Mouse (Mus musculus): ENCODE results near the gene Gng8. TPM values are rescaled to one million over a fixed set of nuclear protein-coding genes. Genes with fewer than 3 reads are reported as not detected.
A peak's percentile ranks its signal among the peaks of the same experiment; 100 is the strongest.

Gene Gng8
- polyA plus RNA-seq, 1 experiment = not detected

DNA sequence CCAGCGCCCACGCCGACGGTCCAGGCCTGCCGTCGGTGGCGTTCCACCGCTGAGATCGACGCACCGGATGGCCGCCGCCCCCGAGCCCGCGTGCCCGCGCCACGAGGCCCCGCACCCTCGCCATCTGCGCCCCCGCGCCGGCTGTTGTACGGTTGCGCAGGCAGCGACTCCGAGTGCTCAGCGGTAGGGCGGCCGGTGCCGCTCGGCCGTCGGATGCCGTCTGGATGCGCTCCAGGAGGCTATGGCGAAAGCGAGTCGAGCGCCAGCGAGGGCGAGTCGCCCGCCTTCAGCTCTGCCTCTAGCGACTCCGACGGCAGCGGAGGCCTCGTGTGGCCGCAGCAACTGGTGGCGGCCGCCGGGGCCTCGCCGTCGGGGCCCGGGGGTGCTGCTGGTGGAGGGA, 5.7 kb upstream of the Gng8 start:
- H3K4me1 ChIP-seq (ENCODE audit: control insufficient read depth, insufficient read depth, insufficient read length, low read length) = no peaks in the 10 kb centered on the region
- 0 out of 2 replicates have a peak overlapping the region, but pooled peaks have one; percentile 19 for H3K4me3 ChIP-seq (ENCODE audit: insufficient read depth, low read depth, low read length)
- H3K27ac ChIP-seq (replicated peaks; ENCODE audit: low read depth, low read length) = no peak overlapping the region

DNA sequence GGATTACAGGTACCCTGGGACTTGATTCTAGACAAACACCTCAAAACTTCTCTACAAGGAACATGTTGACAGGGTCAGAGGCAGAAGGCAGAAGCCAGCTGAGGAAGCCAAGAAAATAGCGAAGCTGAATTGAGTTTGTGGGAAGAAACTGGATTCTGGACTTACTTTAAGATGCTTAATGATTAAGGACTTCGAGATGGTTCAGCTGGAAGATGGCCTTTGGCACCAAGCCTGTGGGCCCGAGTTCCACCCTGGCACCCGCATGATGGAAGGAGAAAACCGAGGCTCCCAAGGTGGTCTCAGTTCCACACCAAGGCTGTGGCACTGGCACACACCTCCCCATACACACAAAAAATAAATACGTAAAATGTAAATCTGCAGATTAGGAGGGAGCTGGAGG, 1.1 kb upstream of the Gng8 start:
- Histone ChIP-seq H3K4me3 (ENCODE audit: insufficient read depth, low read depth, low read length) (no peak overlapping the region; the same call in 1 of the 2 replicates), H3K27ac (replicated peaks; ENCODE audit: low read depth, low read length) (peak overlapping the region; percentile 58), H3K4me1 (ENCODE audit: control insufficient read depth, insufficient read depth, insufficient read length, low read length) (no peaks in the 10 kb centered on the region)

DNA sequence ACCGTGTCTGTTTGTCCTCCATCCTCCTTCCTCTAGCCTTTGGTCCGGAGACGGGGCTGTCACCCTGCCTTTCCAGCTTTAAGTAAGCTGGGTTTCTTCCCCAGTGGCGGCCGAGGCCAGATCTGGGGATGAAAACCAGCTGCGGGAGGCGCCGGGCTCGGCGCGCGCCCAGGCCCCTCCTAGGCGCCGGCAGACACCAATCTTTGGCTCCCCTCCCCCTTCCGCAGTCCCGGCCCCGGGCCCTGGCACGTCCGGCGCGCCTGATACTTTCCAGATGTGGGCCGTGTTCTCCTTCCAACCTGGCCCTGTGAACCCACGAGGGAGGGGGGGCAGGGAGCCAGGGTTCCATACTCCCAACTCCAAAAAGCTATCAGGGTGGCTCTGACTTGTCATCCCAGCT, 642 bp upstream of the Gng8 start:
- H3K4me3 ChIP-seq (ENCODE audit: insufficient read depth, low read depth, low read length) = no peak overlapping the region; the same call in 1 of the 2 replicates
- H3K27ac ChIP-seq (replicated peaks; ENCODE audit: low read depth, low read length) = peak overlapping the region; percentile 58
- H3K4me1 ChIP-seq (ENCODE audit: control insufficient read depth, insufficient read depth, insufficient read length, low read length) = no peaks in the 10 kb centered on the region

DNA sequence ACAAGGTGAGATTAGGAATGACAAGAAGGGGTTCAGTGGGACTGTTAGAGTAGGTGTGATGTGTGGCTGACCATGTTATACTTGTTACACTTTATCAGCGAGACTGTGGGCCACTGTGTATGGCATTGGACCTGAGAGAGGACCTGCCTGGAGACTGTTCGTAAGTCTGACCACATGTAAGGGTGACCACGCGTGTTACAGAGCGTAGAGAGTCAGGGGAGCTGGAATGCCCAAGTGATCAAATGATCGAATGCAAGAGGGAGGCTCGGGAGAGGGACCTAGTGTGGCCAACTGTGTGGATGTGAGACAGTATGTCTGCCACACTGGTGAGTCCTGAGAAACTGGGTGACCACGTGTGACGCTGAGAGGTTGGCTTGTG, 755 bp downstream of the Gng8 start:
- Histone ChIP-seq H3K4me3 (ENCODE audit: insufficient read depth, low read depth, low read length) (no peak overlapping the region), H3K4me1 (ENCODE audit: control insufficient read depth, insufficient read depth, insufficient read length, low read length) (no peaks in the 10 kb centered on the region), H3K27ac (replicated peaks; ENCODE audit: low read depth, low read length) (no peak overlapping the region)

DNA sequence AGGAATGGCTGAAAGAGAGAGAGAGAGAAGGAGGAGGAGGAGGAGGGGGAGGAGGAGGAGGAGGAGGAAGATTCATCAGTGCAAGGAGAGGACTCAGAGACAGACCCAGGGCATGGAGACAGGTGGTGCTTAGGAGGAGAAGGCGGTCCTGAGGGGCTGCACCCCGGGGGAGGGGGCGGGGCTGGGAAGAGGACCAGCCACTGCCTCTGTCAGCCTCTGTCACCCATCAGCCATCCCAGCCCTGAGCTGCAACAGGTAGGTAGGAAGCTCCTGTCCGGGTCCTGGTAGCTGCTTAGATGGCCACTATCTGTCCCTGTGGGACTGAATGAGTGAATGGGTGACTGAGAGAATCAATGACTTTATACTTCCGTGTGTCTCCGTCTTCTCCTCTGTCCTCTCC, 2.0 kb downstream of the Gng8 start:
- H3K27ac ChIP-seq (replicated peaks; ENCODE audit: low read depth, low read length) = no peak overlapping the region
- no peak overlapping the region for H3K4me3 ChIP-seq (ENCODE audit: insufficient read depth, low read depth, low read length)
- H3K4me1 ChIP-seq (ENCODE audit: control insufficient read depth, insufficient read depth, insufficient read length, low read length) = no peaks in the 10 kb centered on the region

DNA sequence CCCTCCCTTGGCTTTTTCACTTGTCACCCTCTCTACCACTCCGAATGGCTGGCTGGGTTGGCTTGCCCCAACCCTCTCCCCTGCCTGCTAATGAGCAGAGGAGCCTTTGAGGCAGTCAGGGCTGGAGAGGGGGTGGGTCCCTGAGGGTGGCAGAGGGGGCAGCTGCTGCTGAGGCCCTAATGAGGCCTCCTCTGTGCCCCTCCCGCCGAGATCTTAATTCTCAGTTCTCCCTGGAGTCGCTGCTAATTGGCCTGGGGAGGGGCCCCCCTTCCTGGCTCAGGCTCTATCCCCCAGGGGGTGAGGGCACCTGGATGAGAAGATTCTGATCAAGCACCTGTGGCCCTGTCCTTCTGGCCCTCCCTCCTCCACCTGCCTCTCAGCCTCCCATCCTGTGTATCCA, 2.7 kb downstream of the Gng8 start:
- Histone ChIP-seq H3K27ac (replicated peaks; ENCODE audit: low read depth, low read length) (no peak overlapping the region), H3K4me3 (ENCODE audit: insufficient read depth, low read depth, low read length) (no peak overlapping the region), H3K4me1 (ENCODE audit: control insufficient read depth, insufficient read depth, insufficient read length, low read length) (no peaks in the 10 kb centered on the region)

DNA sequence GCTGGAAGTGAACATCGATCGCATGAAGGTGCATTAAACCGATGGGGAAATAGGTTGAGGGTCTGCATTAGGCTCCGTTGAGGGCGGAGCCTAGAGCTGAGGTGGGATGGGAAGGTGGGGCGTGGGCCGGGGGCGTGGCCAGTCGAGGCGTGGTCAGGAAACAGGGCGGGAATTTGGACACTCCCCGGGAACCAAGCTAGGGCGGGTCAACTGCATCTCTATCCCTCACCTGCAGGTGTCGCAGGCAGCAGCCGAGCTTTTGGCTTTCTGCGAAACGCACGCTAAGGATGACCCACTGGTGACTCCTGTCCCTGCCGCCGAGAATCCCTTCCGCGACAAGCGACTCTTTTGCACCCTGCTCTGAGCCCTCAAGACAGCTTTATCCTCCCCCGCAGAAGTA, 3.4 kb downstream of the Gng8 start:
- Histone ChIP-seq H3K4me3 (ENCODE audit: insufficient read depth, low read depth, low read length) (no peak overlapping the region), H3K4me1 (ENCODE audit: control insufficient read depth, insufficient read depth, insufficient read length, low read length) (no peaks in the 10 kb centered on the region), H3K27ac (replicated peaks; ENCODE audit: low read depth, low read length) (no peak overlapping the region)

DNA sequence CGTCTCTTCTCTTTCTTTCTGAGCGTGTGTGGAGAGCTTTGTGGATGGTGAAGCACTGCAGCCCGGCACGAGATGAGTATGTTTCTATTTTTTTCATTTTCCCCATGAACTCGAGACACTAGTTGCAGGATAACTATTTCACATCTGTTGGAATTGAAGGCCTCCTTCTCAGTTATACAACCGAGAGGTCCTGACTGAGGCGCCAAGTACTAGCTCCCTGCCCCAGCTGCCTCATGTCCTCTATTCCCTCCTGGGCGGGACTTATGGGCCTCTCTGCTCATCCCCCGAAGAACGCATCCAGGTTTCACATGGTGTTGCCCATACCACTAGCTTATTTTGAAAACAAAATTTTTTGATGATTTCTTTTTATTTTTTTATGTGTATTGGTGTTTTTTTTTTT, 3.9 kb downstream of the Gng8 start:
- no peak overlapping the region for H3K4me3 ChIP-seq (ENCODE audit: insufficient read depth, low read depth, low read length)
- H3K27ac ChIP-seq (replicated peaks; ENCODE audit: low read depth, low read length) = no peak overlapping the region
- no peaks in the 10 kb centered on the region for H3K4me1 ChIP-seq (ENCODE audit: control insufficient read depth, insufficient read depth, insufficient read length, low read length)

DNA sequence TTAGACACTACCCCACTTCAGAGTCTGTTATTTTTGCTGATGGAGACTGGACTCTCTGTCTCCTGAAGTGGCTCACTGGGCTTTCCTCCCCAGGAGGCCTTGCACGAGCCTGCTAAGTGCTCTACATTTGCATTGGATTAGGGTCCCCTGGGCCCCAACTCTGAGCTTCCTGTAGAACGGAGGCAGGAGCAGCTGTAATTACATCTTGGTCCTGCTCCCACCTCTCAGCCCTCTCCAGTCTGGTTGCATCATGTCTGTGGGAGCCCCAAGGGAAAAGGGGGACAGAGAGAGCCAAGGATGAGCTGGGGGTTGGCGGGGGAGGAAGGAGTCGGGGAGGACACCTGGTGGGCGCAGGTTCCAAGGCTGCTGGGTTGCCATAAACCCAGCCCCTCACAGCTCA, 8.9 kb downstream of the Gng8 start:
- no peak overlapping the region for H3K4me3 ChIP-seq (ENCODE audit: insufficient read depth, low read depth, low read length)
- H3K27ac ChIP-seq (replicated peaks; ENCODE audit: low read depth, low read length) = no peak overlapping the region

DNA sequence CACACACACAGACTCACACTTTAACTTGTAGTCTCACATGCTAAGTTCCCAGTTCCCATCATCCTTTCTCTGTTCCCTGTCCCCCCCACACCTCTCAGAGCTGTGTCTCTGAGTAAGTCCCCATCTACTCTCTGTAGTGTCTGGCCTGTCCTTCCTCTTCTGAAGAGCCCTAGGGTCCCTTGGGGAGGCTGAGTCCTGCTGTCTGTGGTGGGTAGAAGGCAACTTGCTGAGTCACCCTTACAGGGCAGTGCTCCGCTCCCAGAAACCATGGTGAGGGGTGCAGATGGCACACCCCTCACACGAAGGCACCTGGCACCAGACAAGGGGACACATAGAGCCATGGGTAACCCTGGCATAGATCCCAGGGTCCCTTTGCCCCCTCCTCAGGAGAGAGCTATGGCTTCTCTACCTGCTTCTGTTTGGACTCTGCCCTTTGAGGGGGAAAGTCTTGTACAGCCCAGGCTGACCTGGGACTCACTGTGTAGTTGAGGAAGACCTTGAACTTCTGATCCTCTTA, 11.9 kb downstream of the Gng8 start:
- H3K27ac ChIP-seq (replicated peaks; ENCODE audit: low read depth, low read length) = no peak overlapping the region
- H3K4me1 ChIP-seq (ENCODE audit: control insufficient read depth, insufficient read depth, insufficient read length, low read length) = peaks cover 3% of the 10 kb centered on the region; the same call in 1 of the 2 replicates
- H3K4me3 ChIP-seq (ENCODE audit: insufficient read depth, low read depth, low read length) = no peak overlapping the region

More for the DNA sequence above, 8.9 kb downstream of the Gng8 start:
- H3K4me1 ChIP-seq (ENCODE audit: control insufficient read depth, insufficient read depth, insufficient read length, low read length) = peaks cover 1% of the 10 kb centered on the region; the same call in 1 of the 2 replicates

DNA sequence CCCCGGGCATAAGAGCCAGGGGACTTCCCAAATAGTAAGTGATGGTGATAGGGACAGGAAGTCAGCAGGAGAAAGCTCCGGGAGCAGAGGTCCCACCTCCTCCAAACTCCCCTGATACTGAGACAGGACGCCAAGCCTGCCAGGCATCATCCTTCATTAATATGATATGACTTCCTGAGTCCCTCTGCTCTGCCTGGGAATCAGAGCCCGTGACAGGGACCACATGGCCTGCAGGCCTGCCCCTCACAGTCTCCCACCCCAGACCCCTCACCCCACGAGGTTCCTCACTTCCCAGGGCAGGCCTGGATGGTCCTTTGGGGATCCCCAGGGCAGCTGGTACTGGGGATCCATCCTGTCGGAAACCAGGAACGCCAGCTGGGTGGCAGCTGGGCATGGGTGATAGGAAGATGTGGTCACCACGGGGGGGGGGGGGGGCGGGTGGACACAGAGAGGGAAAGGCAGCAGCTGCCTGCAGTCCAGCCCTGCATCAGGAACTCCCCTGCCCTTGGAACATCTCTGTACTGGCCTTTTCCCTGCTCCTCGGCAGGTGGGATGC, 12.6 kb downstream of the Gng8 start:
- H3K27ac ChIP-seq (replicated peaks; ENCODE audit: low read depth, low read length) = no peak overlapping the region
- H3K4me1 ChIP-seq (ENCODE audit: control insufficient read depth, insufficient read depth, insufficient read length, low read length) = peaks cover 3% of the 10 kb centered on the region; the same call in 1 of the 2 replicates
- no peak overlapping the region for H3K4me3 ChIP-seq (ENCODE audit: insufficient read depth, low read depth, low read length)

DNA sequence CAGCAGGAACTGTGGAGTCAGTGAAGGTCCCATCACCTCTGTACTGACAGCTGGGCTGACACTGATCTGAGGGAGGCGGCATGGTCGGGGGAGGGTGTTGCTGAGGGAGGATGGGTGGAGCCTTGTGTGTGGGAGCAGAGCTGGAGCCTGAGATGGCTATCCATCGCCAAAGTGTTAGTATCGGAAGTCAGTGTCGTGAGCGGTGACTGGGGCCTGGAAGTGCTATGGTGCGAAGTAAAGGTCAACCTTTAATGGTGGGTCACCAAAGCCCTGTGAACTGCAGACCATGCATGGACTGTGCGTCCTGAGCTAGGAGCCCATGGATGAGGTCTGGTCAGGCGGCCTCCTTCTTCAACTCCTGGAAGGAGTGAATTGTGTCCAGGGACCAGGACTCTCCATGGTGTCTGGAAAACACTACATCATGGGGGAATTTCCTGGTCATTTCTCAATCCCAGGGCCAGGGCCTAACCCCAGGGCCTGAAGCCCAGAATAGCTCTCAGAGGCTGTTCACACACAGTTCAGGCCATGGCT, 14.0 kb downstream of the Gng8 start:
- H3K4me1 ChIP-seq (ENCODE audit: control insufficient read depth, insufficient read depth, insufficient read length, low read length) = peaks cover 3% of the 10 kb centered on the region; the same call in 1 of the 2 replicates
- H3K4me3 ChIP-seq (ENCODE audit: insufficient read depth, low read depth, low read length) = no peak overlapping the region
- H3K27ac ChIP-seq (replicated peaks; ENCODE audit: low read depth, low read length) = peak overlapping the region; percentile 70

DNA sequence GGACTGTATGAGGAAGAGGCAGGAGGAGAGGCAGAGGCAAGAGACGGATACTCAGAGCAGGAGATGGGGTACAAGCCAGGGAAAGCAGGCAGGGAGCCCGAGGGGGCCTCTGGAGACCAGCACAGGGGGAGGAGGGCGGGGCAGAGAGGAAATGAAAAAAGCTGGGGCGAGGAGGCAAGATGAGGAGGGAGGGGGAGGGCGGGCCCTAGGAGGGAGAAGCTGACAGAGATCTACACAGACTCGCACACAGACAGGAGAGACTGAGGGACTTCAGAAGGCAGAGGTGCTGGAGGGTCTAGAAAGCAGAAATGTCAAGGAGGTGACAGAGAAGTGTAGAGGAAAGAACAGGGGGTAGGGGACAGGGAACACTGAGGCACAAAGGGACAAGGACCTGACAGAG, 14.7 kb downstream of the Gng8 start, which contains the start of gene Ptgir:
Ptgir (plus strand) TSS at position 210 of the 400 bp plus-strand sequence.
- H3K27ac ChIP-seq (replicated peaks; ENCODE audit: low read depth, low read length) = peak within 1 kb of the TSS; percentile 70
- peak within 1 kb of the TSS; percentile 45 for H3K4me3 ChIP-seq (ENCODE audit: insufficient read depth, low read depth, low read length)
- peaks cover 3% of the 10 kb centered on the region; the same call in 1 of the 2 replicates for H3K4me1 ChIP-seq (ENCODE audit: control insufficient read depth, insufficient read depth, insufficient read length, low read length)

DNA sequence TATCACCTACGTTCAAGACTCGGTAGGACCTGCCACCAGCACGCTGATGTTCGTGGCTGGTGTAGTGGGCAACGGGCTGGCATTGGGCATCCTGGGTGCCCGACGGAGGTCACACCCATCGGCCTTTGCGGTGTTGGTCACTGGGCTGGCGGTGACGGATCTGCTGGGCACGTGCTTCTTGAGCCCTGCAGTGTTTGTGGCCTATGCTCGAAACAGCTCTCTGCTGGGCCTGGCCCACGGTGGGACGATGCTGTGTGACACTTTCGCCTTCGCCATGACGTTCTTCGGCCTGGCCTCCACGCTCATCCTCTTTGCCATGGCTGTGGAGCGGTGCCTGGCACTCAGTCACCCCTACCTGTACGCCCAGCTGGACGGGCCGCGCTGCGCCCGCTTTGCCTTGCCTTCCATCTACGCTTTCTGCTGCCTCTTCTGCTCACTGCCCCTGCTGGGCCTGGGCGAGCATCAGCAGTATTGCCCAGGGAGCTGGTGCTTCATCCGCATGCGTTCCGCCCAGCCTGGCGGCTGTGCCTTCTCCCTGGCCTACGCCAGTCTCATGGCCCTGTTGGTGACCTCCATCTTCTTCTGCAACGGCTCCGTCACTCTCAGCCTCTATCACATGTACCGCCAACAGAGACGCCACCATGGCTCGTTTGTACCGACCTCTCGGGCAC, 15.4 kb downstream of the Gng8 start:
- H3K27ac ChIP-seq (replicated peaks; ENCODE audit: low read depth, low read length) = peak overlapping the region; percentile 35; the same call in 1 of the 2 replicates

DNA sequence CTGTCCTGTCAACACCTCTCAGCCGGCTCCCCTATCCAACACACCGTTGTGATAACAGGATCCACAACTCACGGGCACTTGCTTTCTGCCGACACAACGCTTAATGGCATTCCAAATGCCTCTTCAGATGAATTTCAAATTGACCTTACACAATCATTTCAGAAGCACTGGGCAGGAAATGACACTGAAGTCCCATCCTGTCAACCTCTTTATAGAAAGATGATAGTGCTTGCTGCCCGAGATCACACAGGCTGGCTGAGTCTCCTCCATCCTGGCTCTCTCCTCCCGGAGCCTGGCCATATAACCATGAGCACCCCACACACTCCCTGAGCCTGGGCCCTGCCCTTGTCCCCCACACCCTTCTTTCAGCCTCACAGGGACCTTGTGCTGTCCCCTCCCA, 16.3 kb downstream of the Gng8 start:
- peaks cover 3% of the 10 kb centered on the region; the same call in 1 of the 2 replicates for H3K4me1 ChIP-seq (ENCODE audit: control insufficient read depth, insufficient read depth, insufficient read length, low read length)
- 0 out of 2 replicates have a peak overlapping the region, but pooled peaks have one; percentile 1 for H3K27ac ChIP-seq (replicated peaks; ENCODE audit: low read depth, low read length)
- H3K4me3 ChIP-seq (ENCODE audit: insufficient read depth, low read depth, low read length) = peak overlapping the region; percentile 45

More for the DNA sequence above, 15.4 kb downstream of the Gng8 start:
- Histone ChIP-seq H3K4me3 (ENCODE audit: insufficient read depth, low read depth, low read length) (peak overlapping the region; percentile 45), H3K4me1 (ENCODE audit: control insufficient read depth, insufficient read depth, insufficient read length, low read length) (peaks cover 3% of the 10 kb centered on the region; the same call in 1 of the 2 replicates)

Data from brown adipose tissue, adult 24 weeks (tissue).